Mouse (Mus musculus) ES-Bruce4 (cell line): ENCODE results near the gene Susd2.

Experiments used
- CTCF ChIP-seq: IDR thresholded peaks from one replicate; pipeline ENCODE4 v1.8.1; 2011; ENCODE audit warnings: low read depth, low read length
- EP300 ChIP-seq: IDR thresholded peaks from 2 replicates; pipeline ENCODE4 v1.6.1; 2011; ENCODE audit warnings: low read depth, low read length; ENCODE audit not compliant: insufficient read depth
- POLR2A ChIP-seq: IDR thresholded peaks from one replicate; pipeline ENCODE4 v1.8.1; 2011; ENCODE audit warnings: low read length; ENCODE audit not compliant: insufficient read depth

DNA sequence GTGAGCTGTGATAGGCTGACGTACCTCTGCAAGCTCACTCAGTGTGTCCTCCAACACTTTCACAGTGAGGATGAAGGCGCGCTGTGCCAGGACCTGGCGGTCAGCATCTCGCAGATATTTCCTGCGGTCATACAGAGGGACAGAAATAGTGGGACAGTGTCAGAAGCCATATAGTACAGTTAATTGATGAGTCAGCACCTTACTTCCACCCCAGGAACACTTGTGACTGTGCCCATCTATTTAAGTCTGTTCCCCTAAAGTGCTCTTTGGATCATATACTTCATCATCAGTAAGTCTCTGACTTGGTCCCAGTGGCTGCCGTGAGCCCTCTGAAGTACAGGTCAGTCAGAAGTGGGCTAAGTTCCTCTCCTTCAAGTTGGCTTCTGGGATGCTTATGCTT lies 14.0 kb upstream of the Susd2 start:
- no peak for TF ChIP-seq CTCF
- no peak for TF ChIP-seq EP300
- no peak for TF ChIP-seq POLR2A
